Mouse (Mus musculus) lung, adult 2 months (tissue): ENCODE measurements around the gene Tlk1. TPM values are rescaled to one million over a fixed set of nuclear protein-coding genes. Genes with fewer than 3 reads are reported as not detected.

Experiments used
- DNase-seq: peaks from one replicate; pipeline ENCODE4 v3.0.0; 2022
- H3K4me1 ChIP-seq: fragments of 200-500 bp; 2 replicates; pipeline ENCODE4 v1.6.1; 2011; ENCODE audit warnings: low read length; ENCODE audit not compliant: control insufficient read depth, insufficient read depth
- H3K4me3 ChIP-seq: fragments of 200-500 bp; replicated peaks from 2 replicates; pipeline ENCODE3; 2011; ENCODE audit warnings: low read depth, mild to moderate bottlenecking, control low read depth, low read length; ENCODE audit errors: extremely low read depth
- CTCF ChIP-seq: fragments of 200-500 bp; IDR thresholded peaks from 2 replicates; pipeline ENCODE4 v1.5.1; 2011; ENCODE audit warnings: mild to moderate bottlenecking, low read length, control low read depth; ENCODE audit not compliant: insufficient read depth
- POLR2A ChIP-seq: fragments of 200-500 bp; IDR thresholded peaks from 2 replicates; pipeline ENCODE4 v1.6.1; 2011; ENCODE audit warnings: low read depth, mild to moderate bottlenecking, control low read depth, low read length, borderline replicate concordance; ENCODE audit errors: extremely low read depth
- WGBS: fragments of 180-500 bp; shearing (Covaris S2); methylation state at CpG from one replicate; pipeline ENCODE4 v1.1.7; 2018; 5-methylcytosine and 5-hydroxymethylcytosine counted together
- polyA plus RNA-seq: library from polyadenylated mRNA; depleted of rRNA; stranded (reverse); fragments of >200 nt; gene quantifications from 2 replicates; pipeline ENCODE4 v1.2.3, GENCODE M21; 2012

Tlk1 gene
- polyA plus RNA-seq, 1 experiment: 12.3 TPM

- no peak for TF ChIP-seq CTCF
- WGBS: 85% methylated on average over 2 of the region's 2 CpGs
- no peaks in the 10 kb centered on the region for H3K4me1 ChIP-seq
- DNase-seq: no peak
- no peak overlapping the region for H3K4me3 ChIP-seq
Observed at GRCm38 (mm10) chr2:70751655-70752054, 73.9 kb downstream of the Tlk1 start.

- 75% methylated on average over 2 of the region's 2 CpGs for WGBS
- no peak for DNase-seq
- no peak for TF ChIP-seq POLR2A
- TF ChIP-seq CTCF: no peak
- H3K4me3 ChIP-seq: no peak overlapping the region
- H3K4me1 ChIP-seq: no peaks in the 10 kb centered on the region
Observed at GRCm38 (mm10) chr2:70742588-70742987, 82.9 kb downstream of the Tlk1 start.

GRCm38 (mm10) chr2:70741901-70742300 is 83.6 kb downstream of the Tlk1 start:
- DNase-seq: no peak
- 93% methylated on average over 5 of the region's 5 CpGs for WGBS
- Histone ChIP-seq H3K4me3 (no peak overlapping the region), H3K4me1 (no peaks in the 10 kb centered on the region)
- TF ChIP-seq CTCF: no peak
- no peak for TF ChIP-seq POLR2A

GRCm38 (mm10) chr2:70736008-70736407 is 89.5 kb downstream of the Tlk1 start:
- TF ChIP-seq POLR2A: no peak
- TF ChIP-seq CTCF: no peak
- H3K4me3 ChIP-seq: no peak overlapping the region
- WGBS: 69% methylated on average over 5 of the region's 5 CpGs
- no peaks in the 10 kb centered on the region for H3K4me1 ChIP-seq
- DNase-seq: no peak

GRCm38 (mm10) chr2:70735534-70735933 is 90.0 kb downstream of the Tlk1 start:
- no peak for DNase-seq
- TF ChIP-seq CTCF: no peak
- TF ChIP-seq POLR2A: no peak
- no peak overlapping the region for H3K4me3 ChIP-seq
- WGBS: 67% methylated on average over 4 of the region's 4 CpGs
- H3K4me1 ChIP-seq: no peaks in the 10 kb centered on the region

GRCm38 (mm10) chr2:70727089-70727488 is 98.4 kb downstream of the Tlk1 start:
- WGBS: 70% methylated on average over 2 of the region's 2 CpGs
- TF ChIP-seq CTCF (no peak), POLR2A (no peak)
- DNase-seq: no peak

GRCm38 (mm10) chr2:70723610-70724243 is 101.8 kb downstream of the Tlk1 start:
- no peak overlapping the region for H3K4me3 ChIP-seq
- H3K4me1 ChIP-seq: no peaks in the 10 kb centered on the region
- WGBS: 90% methylated on average over 9 of the region's 9 CpGs
- no peak for DNase-seq
- no peak for TF ChIP-seq CTCF
- no peak for TF ChIP-seq POLR2A

More at GRCm38 (mm10) chr2:70727089-70727488, 98.4 kb downstream of the Tlk1 start:
- Histone ChIP-seq H3K4me3 (no peak overlapping the region), H3K4me1 (no peaks in the 10 kb centered on the region)

GRCm38 (mm10) chr2:70710878-70711277 is 114.7 kb downstream of the Tlk1 start:
- WGBS: 91% methylated on average over 4 of the region's 4 CpGs
- no peak for DNase-seq
- TF ChIP-seq POLR2A (no peak), CTCF (no peak)
- Histone ChIP-seq H3K4me1 (no peaks in the 10 kb centered on the region), H3K4me3 (no peak overlapping the region)

- H3K4me3 ChIP-seq: no peak overlapping the region
- TF ChIP-seq CTCF (no peak), POLR2A (no peak)
Observed at GRCm38 (mm10) chr2:70710236-70710635, 115.3 kb downstream of the Tlk1 start.

GRCm38 (mm10) chr2:70708986-70709730 is 116.4 kb downstream of the Tlk1 start:
- Histone ChIP-seq H3K4me1 (peaks cover 3% of the 10 kb centered on the region; the same call in 1 of the 2 replicates), H3K4me3 (no peak overlapping the region)
- 77% methylated on average over 13 of the region's 13 CpGs for WGBS

More at GRCm38 (mm10) chr2:70710236-70710635, 115.3 kb downstream of the Tlk1 start:
- 92% methylated on average over 7 of the region's 7 CpGs for WGBS
- H3K4me1 ChIP-seq: no peaks in the 10 kb centered on the region
- no peak for DNase-seq

More at GRCm38 (mm10) chr2:70708986-70709730, 116.4 kb downstream of the Tlk1 start:
- no peak for DNase-seq
- TF ChIP-seq CTCF: no peak
- TF ChIP-seq POLR2A: no peak
